Comparison of ENCODE assay signal across 9 mouse cellular contexts in the genomic region with DNA sequence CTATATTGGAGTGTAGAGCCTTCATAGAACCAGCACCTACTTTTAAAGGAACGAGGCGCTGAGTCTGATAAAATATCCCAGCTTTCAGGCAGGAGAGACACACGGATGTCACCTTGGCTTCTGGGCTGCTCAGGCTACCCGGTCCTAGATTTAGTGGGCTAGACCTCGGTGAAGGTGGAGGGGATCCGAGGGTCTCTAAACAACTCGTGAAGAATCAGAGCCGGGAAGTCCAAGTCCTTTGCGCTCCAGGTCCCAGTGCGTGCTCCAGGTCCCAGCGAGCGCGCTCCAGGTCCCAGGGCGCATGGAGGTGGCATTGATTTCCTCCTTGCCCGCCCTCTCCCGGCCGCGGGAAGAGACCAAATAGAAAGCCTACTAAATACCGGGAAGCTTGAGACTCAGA. TPM values are rescaled to one million over a fixed set of nuclear protein-coding genes. Genes with fewer than 3 reads are reported as not detected.
DNase-seq lines count a peak whose midpoint lies in the region; ATAC-seq and TF ChIP-seq lines count a peak whose summit lies in the region.
"Had no signal": no experiment of that assay in that cellular context is flagged by ENCODE, and none has a peak within 500 bp of the region (broad histone marks: within the 10 kb centered on the region; RNA-seq: fewer than 3 reads in every experiment).

No protein-coding gene starts in this region.

- H3K27ac ChIP-seq in heart, embryonic 13.5 days (replicated peaks) = no peak overlapping the region
- no peak overlapping the region for H3K27ac ChIP-seq in bone marrow, adult 2 months (ENCODE audit: control insufficient read depth, insufficient read depth, low read depth, low read length, poor library complexity)
- no peak overlapping the region for H3K27ac ChIP-seq in heart, postnatal 0 days (ENCODE audit: low read depth)
- no peak overlapping the region for H3K27ac ChIP-seq in liver, embryonic 15.5 days (replicated peaks)

- no peak for DNase-seq in heart, postnatal 36 days
- no peak for DNase-seq in heart, postnatal 0 days (ENCODE audit: low spot score)
- no peak for DNase-seq in Muller cell, postnatal 12 days (ENCODE audit: inconsistent ontology term)
- no peak for DNase-seq in layer of hippocampus, postnatal 10 days (ENCODE audit: low spot score in 2 of 2)
- no peak for DNase-seq in right cerebral cortex, postnatal 4 days

- no peak for TF ChIP-seq CTCF in bone marrow, adult 2 months (IDR thresholded peaks at IDR 0.05; ENCODE audit: control insufficient read depth, insufficient read depth, low read length)
- TF ChIP-seq CTCF in heart, postnatal 0 days (IDR thresholded peaks at IDR 0.05; ENCODE audit: low read depth) = no peak

- no peak for ATAC-seq in heart, embryonic 13.5 days (ENCODE audit: extremely low read depth, insufficient number of reproducible peaks, low FRiP score, low TSS enrichment)
- no peak for ATAC-seq in heart, postnatal 0 days (ENCODE audit: insufficient read depth, low read depth)
- no peak for ATAC-seq in liver, embryonic 15.5 days (ENCODE audit: insufficient read depth)

- intact Hi-C loops in heart, postnatal 36 days (cut with DNase I) = loop anchor here (2.0 to 5.0 kb wide), 3 partner anchors 49 to 158 kb away; a partner anchor contains a TSS

- no peaks in the 10 kb centered on the region; the same call in 1 of the 2 replicates for H3K4me1 ChIP-seq in heart, embryonic 13.5 days
- no peaks in the 10 kb centered on the region; the same call in 1 of the 2 replicates for H3K4me1 ChIP-seq in bone marrow, adult 2 months (ENCODE audit: control insufficient read depth, insufficient read depth, low read length)
- no peaks in the 10 kb centered on the region for H3K4me1 ChIP-seq in heart, postnatal 0 days (ENCODE audit: control insufficient read depth, insufficient read depth)
- no peaks in the 10 kb centered on the region; the same call in 1 of the 2 replicates for H3K4me1 ChIP-seq in liver, embryonic 15.5 days (replicated peaks)

- no peaks in the 10 kb centered on the region for H3K36me3 ChIP-seq in heart, embryonic 13.5 days
- no peaks in the 10 kb centered on the region for H3K36me3 ChIP-seq in heart, postnatal 0 days (replicated peaks; ENCODE audit: control insufficient read depth, insufficient read depth, low read length)
- no peaks in the 10 kb centered on the region for H3K36me3 ChIP-seq in liver, embryonic 15.5 days (replicated peaks)

- WGBS in heart, embryonic 13.5 days = 11% methylated on average over 19 of the region's 19 CpGs
- WGBS in bone marrow, adult 2 months = 4% methylated on average over 19 of the region's 19 CpGs
- 10% methylated on average over 19 of the region's 19 CpGs for WGBS in heart, postnatal 0 days
- 6% methylated on average over 19 of the region's 19 CpGs for WGBS in liver, embryonic 15.5 days (ENCODE audit: insufficient replicate concordance)

- H3K4me2 ChIP-seq in heart, embryonic 13.5 days = peak overlapping the region; percentile 65
- H3K4me2 ChIP-seq in heart, postnatal 0 days (ENCODE audit: low read depth, low read length) = peak overlapping the region; percentile 57
- H3K4me2 ChIP-seq in liver, embryonic 15.5 days = peak overlapping the region; percentile 46

- H3K4me3 ChIP-seq in heart, embryonic 13.5 days = peak overlapping the region; percentile 40
- H3K4me3 ChIP-seq in bone marrow, adult 2 months (replicated peaks; ENCODE audit: control insufficient read depth, low read depth, low read length) = peak overlapping the region; percentile 44
- peak overlapping the region; percentile 41 for H3K4me3 ChIP-seq in heart, postnatal 0 days (ENCODE audit: low read depth, low read length)
- H3K4me3 ChIP-seq in liver, embryonic 15.5 days (replicated peaks) = peak overlapping the region; percentile 23
- H3K4me3 ChIP-seq: erythroblast, embryonic 14.5 days had no signal

- H3K9ac ChIP-seq in heart, embryonic 13.5 days = peak overlapping the region; percentile 52; the same call in 1 of the 2 replicates
- H3K9ac ChIP-seq in heart, postnatal 0 days (replicated peaks; ENCODE audit: low read depth, low read length) = no peak overlapping the region
- no peak overlapping the region for H3K9ac ChIP-seq in liver, embryonic 15.5 days

- no peaks in the 10 kb centered on the region for H3K27me3 ChIP-seq in heart, embryonic 13.5 days (replicated peaks)
- H3K27me3 ChIP-seq in heart, postnatal 0 days (ENCODE audit: control insufficient read depth, insufficient read depth, low read length) = no peaks in the 10 kb centered on the region
- 0 out of 2 replicates have a peak, but pooled peaks cover 2% of the 10 kb centered on the region for H3K27me3 ChIP-seq in liver, embryonic 15.5 days

- no peaks in the 10 kb centered on the region for H3K9me3 ChIP-seq in heart, embryonic 13.5 days
- H3K9me3 ChIP-seq in heart, postnatal 0 days (replicated peaks; ENCODE audit: control insufficient read depth, low read length) = no peaks in the 10 kb centered on the region
- H3K9me3 ChIP-seq in liver, embryonic 15.5 days (replicated peaks) = no peaks in the 10 kb centered on the region

- TF ChIP-seq EP300 in heart, postnatal 0 days (IDR thresholded peaks at IDR 0.05; ENCODE audit: low read depth) = no peak

- TF ChIP-seq POLR2A in bone marrow, adult 2 months (IDR thresholded peaks at IDR 0.05; ENCODE audit: borderline replicate concordance, control insufficient read depth, low read depth, low read length) = no peak

RNA-seq across cellular contexts. Expression of a gene that starts 19.2 kb away (rescaled TPM):
- polyA plus RNA-seq in heart, embryonic 13.5 days (2015; fragmentation: Nextera tagmentation; extraction: Ambion mirVana) = 0.31 and 0.32 TPM in 2 replicates
- 1 to 10 TPM in 1 of 2 experiments, under 1 TPM in 1; 0.56 to 1.5 TPM for total RNA-seq in heart, postnatal 36 days (2021)
- polyA plus RNA-seq in bone marrow, adult 2 months (2011; ENCODE audit: insufficient read depth, insufficient read length, low replicate concordance, missing spikeins) = 6.5 and 13.7 TPM in 2 replicates
- total RNA-seq in heart, postnatal 0 days (2014; rRNA removed; ENCODE audit: low replicate concordance) = 0.61 and 2.5 TPM in 2 replicates
- polyA plus RNA-seq in heart, postnatal 0 days (2015; fragmentation: Nextera tagmentation; extraction: Ambion mirVana) = 0.41 and 0.51 TPM in 2 replicates
- polyA plus RNA-seq in liver, embryonic 15.5 days (2015; fragmentation: Nextera tagmentation; extraction: Ambion mirVana) = 0.54 and 1.1 TPM in 2 replicates
- total RNA-seq in layer of hippocampus, postnatal 10 days (2021) = under 1 TPM; 0.23 to 0.49 TPM
- polyA plus RNA-seq: erythroblast, embryonic 14.5 days had no signal

RNA-seq across cellular contexts. Expression of a gene that starts 25.1 kb away (rescaled TPM):
- polyA plus RNA-seq in heart, embryonic 13.5 days (2015; fragmentation: Nextera tagmentation; extraction: Ambion mirVana) = 3.6 and 4.0 TPM in 2 replicates
- total RNA-seq in heart, postnatal 36 days (2021) = 1 to 10 TPM; 3.9 to 6.2 TPM
- 101 and 262 TPM in 2 replicates for polyA plus RNA-seq in bone marrow, adult 2 months (2011; ENCODE audit: insufficient read depth, insufficient read length, low replicate concordance, missing spikeins)
- 3.7 and 5.2 TPM in 2 replicates for total RNA-seq in heart, postnatal 0 days (2014; rRNA removed; ENCODE audit: low replicate concordance)
- polyA plus RNA-seq in heart, postnatal 0 days (2015; fragmentation: Nextera tagmentation; extraction: Ambion mirVana) = 3.9 and 5.2 TPM in 2 replicates
- polyA plus RNA-seq in liver, embryonic 15.5 days (2015; fragmentation: Nextera tagmentation; extraction: Ambion mirVana) = 11.6 and 11.7 TPM in 2 replicates
- total RNA-seq in layer of hippocampus, postnatal 10 days (2021) = under 1 TPM; 0.27 to 0.64 TPM
- polyA plus RNA-seq: erythroblast, embryonic 14.5 days had no signal

RNA-seq across cellular contexts. Expression of a gene that starts 48.2 kb away (rescaled TPM):
- polyA plus RNA-seq in heart, embryonic 13.5 days (2015; fragmentation: Nextera tagmentation; extraction: Ambion mirVana) = 12.9 and 14.5 TPM in 2 replicates
- 1 to 10 TPM in 1 of 2 experiments, under 1 TPM in 1; 0.92 to 1.4 TPM for total RNA-seq in heart, postnatal 36 days (2021)
- 3.2 and 3.7 TPM in 2 replicates for polyA plus RNA-seq in bone marrow, adult 2 months (2011; ENCODE audit: insufficient read depth, insufficient read length, low replicate concordance, missing spikeins)
- total RNA-seq in heart, postnatal 0 days (2014; rRNA removed; ENCODE audit: low replicate concordance) = 3.1 and 7.6 TPM in 2 replicates
- polyA plus RNA-seq in heart, postnatal 0 days (2015; fragmentation: Nextera tagmentation; extraction: Ambion mirVana) = 4.9 and 5.2 TPM in 2 replicates
- polyA plus RNA-seq in liver, embryonic 15.5 days (2015; fragmentation: Nextera tagmentation; extraction: Ambion mirVana) = 5.7 TPM in 2 replicates
- under 1 TPM; 0.91 to 0.98 TPM for total RNA-seq in layer of hippocampus, postnatal 10 days (2021)
